Mouse (Mus musculus): ENCODE measurements around the gene Clec2h.

DNA sequence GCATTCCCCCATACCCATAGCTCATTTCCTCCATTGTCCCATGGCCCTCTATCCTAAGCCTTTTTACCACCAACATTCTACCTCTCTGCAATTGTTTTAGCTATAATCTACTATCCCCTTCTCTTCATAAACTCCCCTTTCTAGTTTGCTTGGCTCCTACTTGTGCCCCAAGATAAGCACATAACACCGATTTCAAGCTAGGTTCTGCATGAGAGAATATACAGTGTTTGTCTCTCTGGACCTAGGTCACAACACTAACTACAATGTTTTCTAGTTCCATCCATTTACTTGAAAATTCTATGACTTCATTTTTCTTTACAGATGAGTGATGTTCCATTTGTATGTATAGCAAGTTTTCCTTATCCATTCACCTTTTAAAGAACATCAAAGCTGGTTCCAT is 21.5 kb upstream of the Clec2h start:
- no peak for TF ChIP-seq CTCF (IDR thresholded peaks at IDR 0.05; ENCODE audit: low read depth, low read length)
- no peak for TF ChIP-seq POLR2A (IDR thresholded peaks at IDR 0.05; ENCODE audit: borderline replicate concordance, low read depth, low read length)
